Mouse (Mus musculus): ENCODE measurements at regions not wholly inside any gene's neighbourhood (a gene's known extent, or its start where the extent isn't known, plus 50 kb on each side); places are given as distances from the start of the nearest gene placed in this dataset.

DNA sequence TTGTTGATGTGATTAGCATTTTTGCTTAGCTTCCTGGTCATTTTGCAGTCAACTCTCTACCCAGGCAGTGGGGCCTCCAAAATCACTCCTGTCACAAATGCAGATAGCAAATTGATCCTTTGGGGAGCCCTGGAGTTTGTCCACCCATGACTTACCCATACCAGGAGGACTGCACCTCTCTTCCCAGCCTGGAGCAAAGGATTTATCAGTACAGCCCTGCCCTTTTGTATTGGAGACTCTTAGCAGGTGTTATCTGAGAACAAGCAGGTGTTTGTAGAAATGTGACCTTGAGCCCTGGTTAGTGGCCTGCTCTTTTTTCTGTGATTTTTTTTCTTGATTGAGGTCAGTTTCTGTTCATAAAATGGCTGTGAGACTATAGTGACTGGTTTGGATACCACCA lies 392.6 kb downstream of the Bcl11a start:
- no peak for DNase-seq (ENCODE audit: low spot score)
- intact Hi-C loops (cut with DNase I): no loop called here

DNA sequence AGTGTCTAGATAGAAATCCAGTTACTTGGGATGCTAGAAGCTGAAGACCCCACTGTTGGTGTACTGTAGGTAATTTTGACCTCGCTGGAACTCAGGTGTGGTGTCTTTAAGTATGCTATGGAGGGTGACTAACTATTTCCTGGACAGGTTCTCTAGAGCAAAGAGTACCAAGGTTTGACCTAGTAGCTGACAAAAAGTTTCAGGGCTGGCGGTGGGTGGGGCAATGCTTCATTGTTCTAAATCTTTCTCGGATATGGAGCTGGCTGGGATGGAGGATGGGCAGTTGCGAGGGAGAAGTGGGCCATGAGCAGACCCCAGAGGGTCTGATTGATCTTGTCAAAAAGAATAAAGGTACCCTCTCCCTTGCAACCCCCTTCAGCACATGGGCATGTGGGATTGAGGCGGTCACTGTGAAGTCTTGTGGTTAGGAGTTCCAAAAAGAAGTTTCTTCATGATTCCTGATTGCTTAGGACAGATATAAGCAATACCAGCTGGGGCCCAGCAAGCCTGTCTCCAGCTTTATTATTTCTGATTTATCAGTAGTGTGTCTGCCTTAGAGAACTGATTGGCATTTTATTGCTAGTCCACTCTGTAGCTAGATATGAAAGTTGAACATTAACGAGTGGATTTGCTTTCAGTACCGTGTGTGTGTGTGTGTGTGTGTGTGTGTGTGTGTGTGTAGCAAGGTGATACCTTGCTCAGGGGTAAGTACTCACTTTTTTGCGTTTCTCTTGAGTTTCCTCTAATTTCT lies 394.9 kb downstream of the Bcl11a start:
- no peak for DNase-seq (ENCODE audit: low spot score)
- intact Hi-C loops (cut with DNase I): no loop called here

DNA sequence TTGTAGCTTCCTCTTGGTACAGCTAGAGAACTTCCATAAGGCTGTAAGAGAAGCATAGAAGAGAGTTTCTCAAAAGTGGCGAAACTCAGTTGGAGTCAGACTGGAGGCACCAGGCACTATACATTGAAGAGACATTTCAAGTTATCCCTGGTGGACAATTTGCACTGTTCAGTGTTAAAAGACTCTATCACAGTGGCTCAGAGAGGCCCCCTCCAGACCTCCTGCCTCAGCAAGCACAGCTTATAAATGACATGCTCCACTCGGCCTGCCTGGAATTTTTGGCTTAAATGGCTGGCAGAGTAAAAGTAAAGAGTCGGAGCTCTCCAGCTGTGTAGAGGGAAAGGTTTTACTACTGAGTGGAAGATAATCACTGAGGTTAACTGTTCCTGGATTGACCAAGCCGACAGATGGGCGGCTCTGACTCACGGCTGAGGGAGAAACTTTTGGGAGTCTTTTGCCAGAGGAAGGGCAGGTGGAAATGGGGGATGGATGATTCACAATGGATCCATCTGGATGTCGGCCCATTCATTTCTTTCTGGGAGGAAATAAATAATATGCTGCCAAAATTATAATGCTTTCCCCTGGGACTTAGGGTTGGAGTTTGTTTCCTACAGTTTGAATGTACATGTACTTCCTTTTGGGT lies 395.6 kb downstream of the Bcl11a start:
- intact Hi-C loops (cut with DNase I): no loop called here
- no peak for DNase-seq (ENCODE audit: low spot score)

DNA sequence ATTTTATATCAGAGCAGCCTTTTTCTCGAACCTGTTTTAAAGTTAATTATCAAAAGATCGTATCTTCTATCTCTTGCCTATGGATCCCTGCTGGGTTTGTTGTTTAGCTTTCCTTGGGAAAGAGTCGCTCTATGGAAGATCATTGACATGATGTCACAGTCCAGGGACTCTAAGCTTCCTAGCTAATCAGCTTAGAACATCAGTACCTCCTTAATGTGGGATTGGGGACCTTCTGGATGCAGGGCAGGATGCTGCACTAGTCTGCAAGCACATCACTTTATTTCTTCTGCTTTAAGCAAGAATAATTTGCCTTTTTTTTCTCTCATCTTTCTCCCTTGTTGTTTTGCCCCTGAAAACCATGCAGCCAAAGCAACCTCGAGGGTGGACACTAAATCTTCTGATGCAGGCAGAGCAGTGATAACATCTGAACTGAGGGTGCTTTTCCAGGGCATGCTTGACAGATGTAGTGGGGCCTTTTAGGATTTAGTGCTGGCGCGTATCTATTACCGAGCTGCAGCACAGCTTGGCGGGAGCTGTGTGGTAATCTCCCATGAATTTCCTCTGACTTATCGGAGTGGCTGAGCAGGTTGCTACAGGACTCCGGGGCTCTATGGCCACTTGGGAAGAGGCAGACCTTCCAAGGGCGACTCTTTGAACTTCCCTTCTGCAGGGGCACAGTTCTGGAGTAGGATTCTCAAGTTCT lies 425.0 kb downstream of the Bcl11a start:
- intact Hi-C loops (cut with DNase I): no loop called here

DNA sequence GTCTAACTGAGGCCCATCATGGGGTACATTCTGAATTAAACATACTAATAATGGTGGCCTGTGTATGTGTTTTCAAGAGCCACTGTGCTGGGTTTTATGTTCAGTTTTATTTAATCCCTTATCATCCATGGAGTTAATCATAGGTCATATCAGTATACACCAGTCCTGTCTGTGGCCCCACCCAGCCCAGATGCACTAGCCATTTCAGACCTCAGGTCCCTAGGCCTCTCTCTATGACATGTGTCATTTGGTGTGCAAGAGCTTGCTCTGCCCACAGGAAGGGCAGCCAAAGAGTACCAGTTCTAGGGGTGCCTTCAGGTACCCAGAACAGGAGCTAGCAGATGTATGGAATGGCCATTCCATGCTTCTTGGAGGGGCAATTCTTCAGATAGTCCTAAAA lies 437.7 kb downstream of the Bcl11a start:
- no peak for DNase-seq (ENCODE audit: low spot score)
- intact Hi-C loops (cut with DNase I): no loop called here

More for the DNA sequence above, 425.0 kb downstream of the Bcl11a start:
- DNase-seq (ENCODE audit: low spot score): no peak

DNA sequence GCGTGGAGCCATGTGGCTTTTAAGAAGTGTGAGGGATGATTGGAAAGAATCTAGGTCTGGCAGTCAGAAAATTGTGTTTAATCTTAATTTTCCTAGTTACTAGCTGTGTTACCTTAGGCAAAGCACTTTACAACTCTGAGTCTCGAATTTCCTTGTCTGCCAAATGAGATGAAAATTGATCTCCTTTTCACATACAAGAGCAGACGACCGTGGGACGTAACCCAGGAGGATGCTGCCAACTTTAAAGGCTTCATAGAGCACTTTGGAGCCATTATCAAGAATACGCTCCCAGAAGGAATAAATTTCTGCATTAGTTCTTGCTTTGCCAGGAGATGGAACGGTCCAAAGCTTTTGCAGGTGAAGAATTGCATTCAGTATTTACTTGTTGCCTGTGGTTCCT lies 457.6 kb downstream of the Bcl11a start:
- intact Hi-C loops (cut with DNase I): no loop called here
- no peak for DNase-seq (ENCODE audit: low spot score)

DNA sequence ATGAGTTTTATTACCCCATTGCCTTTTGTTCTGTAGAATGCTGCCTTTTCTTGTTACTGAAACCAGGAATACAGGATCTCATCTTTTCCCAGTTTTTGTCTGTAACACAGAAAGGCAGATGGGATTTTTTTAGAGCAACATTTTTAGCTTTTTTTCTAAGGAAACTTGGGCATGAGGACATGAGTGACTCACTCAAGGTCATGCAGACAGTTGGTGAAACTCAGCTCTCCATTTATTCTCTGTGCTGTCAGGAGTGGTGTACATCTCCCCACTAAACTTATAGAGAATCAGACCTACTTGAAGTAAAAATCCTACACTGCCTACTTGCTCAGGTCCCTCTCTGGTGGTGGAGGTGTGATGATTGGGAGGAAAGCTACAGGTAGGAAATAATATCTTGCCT lies 459.9 kb downstream of the Bcl11a start:
- no peak for DNase-seq (ENCODE audit: low spot score)
- intact Hi-C loops (cut with DNase I): no loop called here

DNA sequence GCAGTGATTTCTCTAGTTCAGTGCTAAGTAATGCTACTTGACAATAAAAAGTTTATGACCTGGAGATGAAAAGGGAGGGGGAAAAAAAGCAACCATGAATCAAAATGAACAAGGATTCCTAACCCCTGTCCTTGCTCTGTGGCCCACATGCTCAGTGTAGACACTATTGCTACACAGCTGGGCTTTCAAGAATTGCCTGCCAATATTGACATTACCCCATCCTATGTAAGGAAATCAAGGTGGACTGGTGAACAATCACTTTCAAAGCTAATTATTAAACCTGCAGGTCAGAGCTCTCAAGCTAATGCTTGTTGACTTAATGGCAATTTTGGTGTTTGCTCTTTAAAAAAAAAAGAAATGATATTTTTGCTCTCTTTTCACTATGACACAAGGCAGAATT lies 491.8 kb downstream of the Bcl11a start:
- intact Hi-C loops (cut with DNase I): loop anchor here (5.0 kb wide), 1 partner anchor 48 kb away; no protein-coding TSS in a partner anchor
- no peak for DNase-seq (ENCODE audit: low spot score)

DNA sequence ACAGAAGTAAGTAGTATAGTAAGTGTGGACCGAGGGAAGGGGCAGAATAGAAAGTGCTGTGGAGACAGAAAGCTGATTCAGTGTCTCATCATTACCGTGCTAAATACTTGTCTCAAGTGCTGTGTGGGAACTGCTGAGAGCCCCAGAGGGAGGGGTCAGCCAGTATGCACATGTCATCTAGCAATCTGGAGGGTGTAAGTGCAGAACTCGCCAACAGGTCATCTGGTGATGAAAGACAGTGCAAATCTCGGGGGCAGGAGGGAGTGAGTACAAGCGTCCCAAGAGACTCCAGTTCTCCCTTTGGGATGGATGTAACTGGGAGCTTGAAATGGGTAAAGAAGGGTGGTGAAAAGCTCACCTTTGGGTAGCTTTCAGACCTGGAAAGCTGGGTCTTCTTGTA lies 535.7 kb downstream of the Bcl11a start:
- no peak for DNase-seq (ENCODE audit: low spot score)
- intact Hi-C loops (cut with DNase I): no loop called here

DNA sequence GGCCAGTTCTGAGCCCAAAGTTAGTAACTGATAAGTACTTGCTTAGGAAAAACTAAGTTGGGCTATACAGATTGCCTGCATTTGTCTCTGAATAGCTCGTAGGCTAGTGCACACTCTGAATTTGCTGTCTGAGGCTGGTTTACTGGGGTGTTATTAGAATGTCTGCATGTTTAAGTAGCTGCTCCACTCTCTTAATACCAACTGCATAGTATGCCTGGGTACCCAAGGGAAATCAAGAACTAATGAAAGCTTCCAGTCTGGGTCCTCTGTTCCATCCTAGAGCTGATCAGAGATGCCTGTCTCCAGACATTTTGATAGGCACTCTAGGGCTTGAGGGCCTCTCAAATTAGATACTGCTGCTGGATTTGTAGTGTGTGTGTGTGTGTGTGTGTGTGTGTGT lies 537.6 kb downstream of the Bcl11a start:
- intact Hi-C loops (cut with DNase I): loop anchor here (5.0 kb wide), 1 partner anchor 43 kb away; no protein-coding TSS in a partner anchor

DNA sequence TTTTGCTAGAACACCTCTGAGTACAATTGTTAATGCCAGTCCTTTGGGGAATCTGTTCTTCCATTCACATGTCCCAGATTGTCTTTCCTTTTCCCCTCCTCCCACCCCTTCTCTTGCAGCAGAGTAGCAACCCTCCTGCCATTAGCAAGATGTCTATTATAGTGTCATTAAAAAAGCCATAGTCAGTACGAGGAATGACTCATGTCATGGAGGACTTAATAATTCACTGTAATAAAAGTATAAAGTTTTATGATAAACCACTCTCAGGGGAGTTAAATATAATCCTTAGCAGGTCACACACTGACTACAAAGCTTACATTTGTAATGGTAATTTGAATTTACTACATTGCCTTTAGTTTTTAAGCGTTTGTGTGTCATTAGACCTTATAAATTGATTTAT lies 540.7 kb downstream of the Bcl11a start:
- intact Hi-C loops (cut with DNase I): loop anchor here (5.0 kb wide), 1 partner anchor 46 kb away; no protein-coding TSS in a partner anchor

More for the DNA sequence above, 537.6 kb downstream of the Bcl11a start:
- DNase-seq (ENCODE audit: low spot score): no peak

DNA sequence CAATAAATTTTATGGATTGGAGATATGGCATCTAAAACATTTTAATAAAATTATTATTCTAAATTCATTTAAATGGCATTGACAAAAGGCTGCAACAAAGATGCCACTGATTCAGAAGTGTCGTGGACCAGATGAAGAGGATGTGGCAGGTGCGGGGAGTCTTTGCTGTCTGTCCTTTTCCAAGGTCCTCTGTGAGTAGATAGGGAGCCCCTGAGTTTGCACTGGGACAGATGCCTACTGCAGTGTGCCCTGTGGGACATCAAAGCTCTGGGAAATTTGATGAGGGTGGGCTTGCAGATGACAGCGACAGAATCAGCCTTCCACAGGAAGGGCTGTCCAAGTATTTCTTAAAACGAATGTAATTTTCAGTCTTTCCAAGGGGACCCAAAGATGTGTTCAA lies 541.2 kb downstream of the Bcl11a start:
- intact Hi-C loops (cut with DNase I): loop anchor here (5.0 kb wide), 1 partner anchor 47 kb away; no protein-coding TSS in a partner anchor
- DNase-seq (ENCODE audit: low spot score): no peak

More for the DNA sequence above, 540.7 kb downstream of the Bcl11a start:
- DNase-seq (ENCODE audit: low spot score): no peak

DNA sequence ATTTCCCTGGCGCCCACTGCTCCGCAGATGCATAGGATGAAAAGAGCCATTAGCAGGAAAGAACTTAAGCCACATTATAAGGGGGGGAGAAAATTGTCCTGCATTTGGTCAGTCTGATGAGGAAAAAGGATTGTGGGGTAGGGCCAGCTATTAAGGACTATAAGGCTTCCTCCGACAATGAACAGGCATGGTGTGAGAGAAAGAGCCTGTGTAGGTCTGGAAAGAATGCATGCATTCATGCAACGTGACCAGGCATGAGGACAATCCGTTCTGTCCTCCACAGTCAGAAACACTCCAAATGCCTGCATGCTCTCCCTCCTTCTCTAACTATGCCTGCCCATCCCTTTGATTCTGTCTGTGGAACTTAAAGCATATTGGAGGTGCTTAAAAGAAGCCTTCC lies 550.8 kb downstream of the Bcl11a start:
- intact Hi-C loops (cut with DNase I): no loop called here
- DNase-seq (ENCODE audit: low spot score): no peak

DNA sequence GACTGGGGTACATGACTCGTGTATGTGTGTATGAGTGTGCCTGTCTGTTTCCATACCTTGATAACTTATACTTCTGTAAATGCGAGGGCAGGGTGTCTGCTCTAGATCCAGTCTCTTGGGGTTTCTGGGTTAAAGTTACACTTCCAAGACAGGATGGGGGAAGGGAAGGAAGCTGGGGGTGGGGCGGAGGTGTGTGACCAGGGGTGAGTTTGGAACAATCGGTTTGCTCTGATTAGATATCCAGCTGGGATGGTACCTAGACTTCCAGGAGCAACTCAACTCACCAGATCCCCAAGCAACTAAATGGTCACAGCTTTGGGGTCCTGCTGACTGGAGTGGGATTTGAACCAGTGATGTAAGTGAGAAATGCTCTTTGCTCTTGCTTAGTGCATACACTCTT lies 551.6 kb downstream of the Bcl11a start:
- intact Hi-C loops (cut with DNase I): no loop called here
- DNase-seq (ENCODE audit: low spot score): peak; percentile 6

DNA sequence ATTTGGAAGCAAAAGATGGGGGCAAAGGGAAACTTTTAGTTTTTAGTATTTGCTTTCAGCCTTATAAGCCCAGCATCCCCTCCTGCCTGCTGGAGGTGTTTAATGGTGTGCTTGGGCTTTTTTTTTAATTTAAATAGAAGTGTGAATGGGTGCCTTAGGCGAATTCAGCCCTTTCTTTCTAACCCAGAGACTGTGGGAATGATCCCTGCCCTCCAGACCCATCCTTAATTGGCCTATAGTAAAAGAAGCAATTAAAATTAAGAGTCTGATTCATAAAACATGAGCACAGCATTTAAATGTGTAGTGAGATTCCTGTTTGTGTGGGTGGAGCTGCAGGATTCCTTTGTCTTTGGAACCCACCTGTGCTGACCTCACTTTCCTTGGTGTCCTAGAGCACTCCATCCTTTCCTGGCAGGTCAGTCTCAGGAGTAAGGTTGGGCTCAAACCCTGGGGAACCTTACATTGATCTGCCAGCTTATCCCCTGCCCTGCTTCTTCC lies 552.6 kb downstream of the Bcl11a start:
- intact Hi-C loops (cut with DNase I): no loop called here
- DNase-seq (ENCODE audit: low spot score): no peak

DNA sequence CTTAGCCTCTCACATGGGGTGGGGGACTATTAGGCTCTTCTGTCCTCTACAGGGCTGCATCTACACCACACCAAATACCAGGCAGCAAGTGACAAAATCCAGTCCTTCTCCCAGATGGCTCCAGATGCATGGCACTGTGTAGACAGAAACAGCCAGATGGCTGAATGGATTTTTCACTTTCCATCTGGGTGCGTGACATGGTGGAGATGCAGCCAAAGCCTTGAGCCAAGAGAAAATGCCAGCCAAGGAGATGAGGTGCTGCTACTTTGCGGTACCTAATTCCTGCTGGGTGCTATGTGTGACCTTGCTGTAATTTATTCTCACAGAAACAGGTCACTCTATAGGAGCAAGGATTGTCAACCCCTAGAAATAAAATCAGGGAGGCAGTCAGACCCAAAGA lies 553.8 kb downstream of the Bcl11a start:
- DNase-seq (ENCODE audit: low spot score): no peak
- intact Hi-C loops (cut with DNase I): no loop called here

DNA sequence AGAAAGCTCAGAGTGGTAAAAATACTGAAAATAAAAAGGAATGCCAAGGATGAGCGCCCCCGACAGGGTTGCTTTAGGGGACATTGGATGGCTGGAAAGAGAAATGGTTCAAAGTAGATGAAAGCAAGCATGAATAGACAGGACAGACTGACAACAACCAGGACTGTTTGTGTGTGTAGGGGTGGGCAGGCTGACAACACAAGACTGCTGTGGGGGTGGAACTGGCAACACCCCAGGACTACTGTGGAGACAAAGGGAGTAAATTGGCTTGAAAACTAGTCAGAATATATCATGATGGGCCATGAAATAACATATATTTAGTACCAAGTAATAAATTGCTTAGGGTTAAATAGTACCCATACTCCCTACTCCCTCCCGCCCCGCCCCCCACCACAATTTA lies 558.9 kb downstream of the Bcl11a start:
- DNase-seq (ENCODE audit: low spot score): no peak
- intact Hi-C loops (cut with DNase I): no loop called here

DNA sequence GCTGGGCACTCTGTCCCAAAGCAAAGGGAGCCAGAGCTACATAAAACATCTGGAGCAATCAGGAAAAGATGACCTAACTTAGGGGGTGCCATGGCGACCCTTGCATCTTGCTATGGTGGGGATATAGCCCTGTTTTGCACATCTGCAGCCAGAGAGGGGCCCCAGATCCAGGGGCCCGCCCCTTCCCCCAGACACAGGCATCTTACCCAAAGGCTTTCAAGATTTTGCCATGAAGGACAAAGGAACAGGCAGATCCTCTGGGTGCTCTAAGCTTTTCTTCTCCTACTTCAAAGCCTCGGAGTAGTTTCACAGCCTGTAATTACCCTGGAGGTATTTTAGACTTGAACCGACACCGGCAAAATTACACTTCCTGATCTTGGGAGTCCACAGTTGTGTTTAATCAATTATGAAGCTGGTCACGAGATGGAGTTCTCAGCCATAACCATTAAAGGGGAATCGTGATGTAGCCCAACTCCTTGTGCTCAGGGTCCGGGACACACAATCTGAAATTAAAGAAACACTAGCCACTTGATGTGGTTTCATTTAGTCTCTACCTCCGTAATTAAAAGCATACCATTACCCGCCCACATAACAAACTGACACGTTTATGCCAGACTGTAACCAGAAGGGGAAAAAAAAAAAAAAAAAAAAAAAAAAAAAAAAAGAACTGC lies 565.7 kb downstream of the Bcl11a start:
- no peak for DNase-seq (ENCODE audit: low spot score)
- intact Hi-C loops (cut with DNase I): no loop called here

DNA sequence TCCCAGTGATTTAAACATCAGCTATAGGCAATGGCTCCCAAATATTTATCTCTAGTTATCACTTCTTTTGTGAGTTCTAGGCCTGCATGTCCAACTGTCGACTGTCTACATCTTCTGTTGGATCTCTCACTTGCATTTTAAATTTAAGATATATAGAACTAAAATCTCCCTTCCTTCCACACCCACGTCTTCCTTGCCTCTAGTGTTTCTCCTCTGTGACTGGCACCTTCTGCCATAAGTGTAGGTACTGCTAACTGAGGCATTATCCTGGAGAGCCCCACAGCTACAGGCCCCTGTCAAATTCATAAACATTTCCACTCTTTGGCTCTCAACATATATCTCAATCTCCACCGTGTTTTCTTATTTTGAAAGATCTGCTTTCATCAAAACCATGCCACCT lies 575.0 kb downstream of the Bcl11a start:
- no peak for DNase-seq (ENCODE audit: low spot score)
- intact Hi-C loops (cut with DNase I): no loop called here

DNA sequence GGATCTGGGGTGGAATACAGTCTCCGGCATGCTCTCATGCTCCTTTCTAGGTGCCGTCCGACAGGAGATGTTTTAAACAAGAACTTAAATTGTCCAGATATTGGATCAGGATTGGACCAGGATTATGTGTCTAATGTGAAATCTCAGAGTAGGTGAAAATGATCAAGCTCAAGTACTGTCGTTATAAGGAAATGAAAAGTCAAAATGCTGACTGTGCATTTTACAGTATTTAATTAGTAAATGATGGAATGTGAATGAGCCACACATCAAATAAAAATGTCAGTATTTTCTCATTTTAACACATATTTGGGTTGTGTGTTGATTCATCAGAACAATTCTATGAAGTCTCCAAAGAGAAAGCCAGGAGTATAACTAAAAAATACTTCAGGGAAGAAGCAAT lies 586.2 kb downstream of the Bcl11a start:
- no peak for DNase-seq (ENCODE audit: low spot score)
- intact Hi-C loops (cut with DNase I): no loop called here
